Mouse (Mus musculus) CD8-positive naive resting alpha-beta T cell, adult 57 days (primary cell): ENCODE data around the gene Efr3b. TPM values are rescaled to one million over a fixed set of nuclear protein-coding genes. Genes with fewer than 3 reads are reported as not detected.

Experiments
- total RNA-seq: library from RNA; stranded (reverse); gene quantifications from one replicate; pipeline ENCODE4 v1.2.4, GENCODE M21; 2023

Efr3b gene
- not detected for total RNA-seq

DNA sequence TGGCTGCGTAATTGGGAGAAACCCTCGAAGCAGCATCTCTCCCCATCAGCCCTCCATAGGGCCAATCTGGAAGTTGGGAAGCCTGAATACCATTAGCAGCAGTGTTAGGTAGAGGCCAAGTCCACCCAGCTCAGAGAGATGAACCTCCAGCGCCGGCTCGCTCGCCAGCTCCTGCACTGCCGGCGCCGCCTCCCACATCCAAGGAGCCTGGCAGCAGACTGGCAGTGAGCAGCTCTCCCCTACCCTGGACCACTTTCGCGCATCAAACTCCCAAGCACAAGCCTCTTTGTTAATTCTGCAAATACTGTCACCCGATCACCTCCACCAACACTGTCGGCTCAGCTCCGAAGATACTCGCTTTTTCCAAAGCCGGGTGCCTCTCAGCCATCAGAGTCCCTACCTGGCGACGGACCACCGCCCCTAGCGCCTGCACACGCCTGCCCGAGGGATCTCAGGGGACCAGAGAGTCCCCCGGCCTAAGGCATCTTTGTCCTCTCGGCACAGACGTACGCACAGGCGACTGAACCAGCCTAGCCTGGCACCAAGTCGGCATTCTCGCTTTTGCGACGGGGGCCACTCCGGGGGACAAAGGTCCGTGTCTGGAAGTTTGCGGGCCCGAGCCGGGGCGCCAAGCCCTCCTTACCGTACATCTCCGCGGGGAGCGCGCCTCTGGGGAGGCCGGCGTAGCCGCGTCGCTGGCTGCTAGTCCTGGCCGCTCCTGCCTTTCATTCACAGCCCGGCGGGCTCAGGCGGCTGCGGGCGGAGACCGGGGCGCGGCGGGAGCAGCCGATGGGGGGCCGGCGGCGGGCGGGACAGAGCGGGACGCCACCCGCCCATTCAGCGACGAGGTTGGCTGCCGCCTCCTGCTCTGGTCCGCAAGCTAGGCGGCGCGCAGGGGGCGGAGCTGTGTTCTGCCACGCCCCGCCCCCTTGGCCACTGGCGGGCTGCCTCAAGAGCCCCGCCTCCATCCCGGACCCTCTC lies at the start of gene Efr3b:
Gene Efr3b (minus strand): TSS at position 855 of the 981 bp plus-strand sequence.

DNA sequence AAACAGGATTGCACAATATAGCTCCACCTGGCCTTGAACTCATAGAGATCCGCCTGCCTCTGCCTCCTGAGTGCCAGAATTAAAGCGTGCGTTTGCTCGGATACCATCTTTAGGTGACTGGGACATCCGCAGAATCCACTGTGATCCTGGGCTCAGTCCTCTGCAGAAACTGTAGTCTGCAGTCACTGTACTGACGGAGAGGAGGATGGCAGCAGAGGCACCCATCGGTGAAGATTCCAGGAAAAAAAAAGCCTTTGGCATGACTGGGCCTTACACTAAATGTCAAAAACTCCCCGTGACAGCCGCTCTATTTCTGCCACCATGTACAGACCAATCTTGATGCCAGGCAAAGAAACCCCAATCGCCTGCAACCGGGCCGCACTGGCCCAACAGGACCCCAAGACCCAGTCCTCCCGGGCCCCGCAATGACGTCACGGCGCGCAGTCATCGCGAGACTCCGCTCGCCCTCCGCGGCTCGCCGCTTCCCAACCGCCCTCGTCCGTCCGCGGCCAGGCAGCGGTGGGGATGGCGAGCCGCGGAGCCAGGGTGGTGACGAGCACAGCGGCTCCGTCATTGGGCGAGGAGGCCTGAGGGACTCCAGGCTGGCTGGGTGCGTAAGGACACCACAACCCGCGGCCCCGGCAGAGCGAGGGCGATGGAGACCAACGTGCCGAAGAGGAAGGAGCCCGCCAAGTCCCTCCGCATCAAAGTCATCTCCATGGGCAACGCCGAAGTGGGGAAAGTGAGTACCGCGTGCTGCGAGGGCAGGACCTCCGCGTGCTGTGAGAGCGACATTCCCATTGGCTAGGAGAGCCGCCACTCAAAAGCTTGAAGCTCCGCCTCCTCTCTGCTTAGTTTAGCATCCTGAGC lies 43.7 kb upstream of the Efr3b start, which contains the start of gene Dnajc27:
Gene Dnajc27 (plus strand): TSS at position 452 of the 870 bp plus-strand sequence.

DNA sequence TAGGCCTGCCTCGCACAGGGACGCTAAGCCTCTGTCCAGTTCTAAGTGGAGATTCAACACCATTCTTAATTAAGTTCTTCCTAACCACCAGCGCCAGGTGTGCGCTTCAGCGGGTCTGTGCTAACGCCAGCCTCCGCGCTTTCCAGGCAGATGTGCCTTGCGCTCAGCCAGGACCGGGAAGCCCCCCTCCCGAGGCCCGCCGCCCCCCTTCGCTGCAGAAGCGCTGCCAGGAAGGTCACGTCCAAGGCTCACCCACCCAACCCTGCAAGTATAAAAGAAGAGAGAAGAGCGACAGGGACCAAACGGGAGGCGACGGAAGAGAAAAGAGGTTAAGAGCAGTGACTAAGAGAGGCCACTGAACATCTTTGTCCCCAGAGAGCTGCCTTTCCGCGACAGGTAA lies 84.1 kb downstream of the Efr3b start, which contains the start of gene Pomc:
Gene Pomc (plus strand): TSS at position 301 of the 400 bp plus-strand sequence.

Other genes starting within 250 kb of the Efr3b start
- 86.0 TPM for gene Dnmt3a, start 232.9 kb downstream of the Efr3b start, total RNA-seq
- gene Pomc, start 84.0 kb downstream of the Efr3b start, total RNA-seq = 1.3 TPM
- gene Dnajc27, start 43.7 kb upstream of the Efr3b start, total RNA-seq = 14.5 TPM
- 37.4 TPM for gene Adcy3, start 94.2 kb upstream of the Efr3b start, total RNA-seq
- gene Ptrhd1, start 195.1 kb upstream of the Efr3b start, total RNA-seq = 4.3 TPM
- gene Cenpo, start 195.4 kb upstream of the Efr3b start, total RNA-seq = 29.7 TPM